Mouse (Mus musculus) liver, adult 2 months (tissue): ENCODE results near the gene Mgmt. TPM values are rescaled to one million over a fixed set of nuclear protein-coding genes. Genes with fewer than 3 reads are reported as not detected.

Experiments
- DNase-seq: peaks from one replicate; pipeline ENCODE4 v3.0.0-alpha.2; 2011; ENCODE audit warnings: low read depth, low spot score; ENCODE audit errors: extremely low read depth
- H3K27ac ChIP-seq: fragments of 200-500 bp; replicated peaks from 2 replicates; pipeline ENCODE4 v1.5.1; 2012; ENCODE audit warnings: low read depth, mild to moderate bottlenecking, control low read depth, inconsistent platforms, low read length; ENCODE audit not compliant: insufficient read depth
- H3K27me3 ChIP-seq: fragments of 200-500 bp; 2 replicates; pipeline ENCODE4 v1.6.1; 2012; ENCODE audit warnings: mild to moderate bottlenecking, moderate library complexity, low read length, inconsistent platforms; ENCODE audit not compliant: control insufficient read depth, insufficient read depth
- H3K36me3 ChIP-seq: fragments of 200-500 bp; 2 replicates; pipeline ENCODE4 v1.6.1; 2012; ENCODE audit warnings: low read length, inconsistent platforms; ENCODE audit not compliant: control insufficient read depth, insufficient read depth
- H3K4me1 ChIP-seq: fragments of 200-500 bp; 2 replicates; pipeline ENCODE4 v1.6.1; 2011; ENCODE audit warnings: low read length; ENCODE audit not compliant: control insufficient read depth, insufficient read depth
- H3K4me3 ChIP-seq: fragments of 200-500 bp; 2 replicates; pipeline ENCODE4 v1.5.1; 2011; ENCODE audit warnings: low read depth, mild to moderate bottlenecking, control low read depth, low read length, moderate library complexity; ENCODE audit not compliant: insufficient read depth
- H3K79me2 ChIP-seq: fragments of 200-500 bp; 2 replicates; pipeline ENCODE4 v1.6.1; 2012; ENCODE audit warnings: inconsistent platforms, mild to moderate bottlenecking, low read length, moderate library complexity; ENCODE audit not compliant: control insufficient read depth, insufficient read depth
- H3K9ac ChIP-seq: fragments of 200-500 bp; 2 replicates; pipeline ENCODE4 v1.6.1; 2012; ENCODE audit warnings: low read depth, mild to moderate bottlenecking, control low read depth, inconsistent platforms, low read length
- CTCF ChIP-seq: fragments of 200-500 bp; IDR thresholded peaks from 2 replicates; pipeline ENCODE4 v1.5.1; 2011; ENCODE audit warnings: low read depth, low read length, control low read depth
- POLR2A ChIP-seq: fragments of 200-500 bp; IDR thresholded peaks from 2 replicates; pipeline ENCODE4 v1.6.1; 2011; ENCODE audit warnings: low read length, control low read depth; ENCODE audit not compliant: insufficient read depth; ENCODE audit errors: extremely low read depth
- whole genome bisulfite sequencing: fragments of 180-500 bp; shearing (Covaris S2); methylation state at CpG from one replicate; pipeline ENCODE4 v1.1.7; 2018; 5-methylcytosine and 5-hydroxymethylcytosine counted together
- polyA plus RNA-seq: library from polyadenylated mRNA; depleted of rRNA; stranded (reverse); fragments of >200 nt; gene quantifications from 2 replicates; pipeline ENCODE4 v1.2.3, GENCODE M21; 2012
- total RNA-seq: library from RNA; depleted of rRNA; stranded (reverse); fragments of >200 nt; gene quantifications from 2 replicates; pipeline ENCODE4 v1.2.3, GENCODE M21; 2014

Gene Mgmt
- total and polyA plus RNA-seq, 2 experiments, result 10.9 to 12.8 TPM

GRCm38 (mm10) chr7:137069768-137070167 is 175.4 kb downstream of the Mgmt start:
- Histone ChIP-seq H3K4me1 (no peaks in the 10 kb centered on the region), H3K79me2 (no peaks in the 10 kb centered on the region), H3K9ac (no peak overlapping the region), H3K4me3 (no peak overlapping the region), H3K27me3 (no peaks in the 10 kb centered on the region), H3K36me3 (no peaks in the 10 kb centered on the region), H3K27ac (no peak overlapping the region)
- DNase-seq, result peak; percentile 65
- WGBS, result 86% methylated on average over 6 of the region's 6 CpGs
- no peak for TF ChIP-seq POLR2A
- no peak for TF ChIP-seq CTCF

- DNase-seq, result no peak
- H3K27ac ChIP-seq, result no peak overlapping the region
- H3K4me1 ChIP-seq, result no peaks in the 10 kb centered on the region
- TF ChIP-seq POLR2A, result no peak
- no peak for TF ChIP-seq CTCF
- no peaks in the 10 kb centered on the region for H3K27me3 ChIP-seq
- no peak overlapping the region for H3K4me3 ChIP-seq
- no peaks in the 10 kb centered on the region for H3K36me3 ChIP-seq
- no peak overlapping the region for H3K9ac ChIP-seq
- 93% methylated on average over 6 of the region's 6 CpGs for WGBS
- H3K79me2 ChIP-seq, result no peaks in the 10 kb centered on the region
These were observed 176.9 kb downstream of the Mgmt start for GRCm38 (mm10) chr7:137071346-137071745.

DNA sequence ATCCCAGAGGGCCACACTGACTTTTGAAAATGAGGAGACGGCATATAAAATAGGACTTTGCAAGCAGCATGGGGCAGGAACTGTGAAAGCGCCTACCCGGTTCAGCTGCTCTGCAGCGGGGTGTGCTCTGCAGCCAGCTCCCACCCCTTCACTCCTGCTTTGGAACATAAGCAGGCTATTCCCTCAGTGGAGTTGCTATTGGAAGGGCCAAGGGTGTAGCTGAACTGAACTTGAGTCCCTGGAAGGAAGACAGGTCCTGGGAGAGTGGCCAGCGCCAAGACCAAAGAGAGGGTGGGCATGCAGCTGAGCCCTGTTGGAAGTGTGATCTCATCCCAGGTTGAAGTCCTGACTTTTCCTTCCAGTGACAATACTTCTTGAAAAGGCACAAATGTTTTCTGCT is 179.5 kb downstream of the Mgmt start:
- Histone ChIP-seq H3K79me2 (no peaks in the 10 kb centered on the region), H3K36me3 (no peaks in the 10 kb centered on the region), H3K27me3 (no peaks in the 10 kb centered on the region), H3K9ac (no peak overlapping the region), H3K27ac (no peak overlapping the region), H3K4me1 (no peaks in the 10 kb centered on the region), H3K4me3 (no peak overlapping the region)
- DNase-seq, result no peak
- no peak for TF ChIP-seq CTCF
- no peak for TF ChIP-seq POLR2A
- 93% methylated on average over 5 of the region's 5 CpGs for WGBS

GRCm38 (mm10) chr7:137074324-137074723 is 179.9 kb downstream of the Mgmt start:
- H3K27me3 ChIP-seq, result no peaks in the 10 kb centered on the region
- H3K4me3 ChIP-seq, result no peak overlapping the region
- WGBS, result 95% methylated on average over 6 of the region's 6 CpGs
- TF ChIP-seq POLR2A (no peak), CTCF (no peak)
- no peaks in the 10 kb centered on the region for H3K4me1 ChIP-seq
- H3K36me3 ChIP-seq, result no peaks in the 10 kb centered on the region
- no peak overlapping the region for H3K27ac ChIP-seq
- DNase-seq, result no peak
- no peaks in the 10 kb centered on the region for H3K79me2 ChIP-seq
- H3K9ac ChIP-seq, result no peak overlapping the region

DNA sequence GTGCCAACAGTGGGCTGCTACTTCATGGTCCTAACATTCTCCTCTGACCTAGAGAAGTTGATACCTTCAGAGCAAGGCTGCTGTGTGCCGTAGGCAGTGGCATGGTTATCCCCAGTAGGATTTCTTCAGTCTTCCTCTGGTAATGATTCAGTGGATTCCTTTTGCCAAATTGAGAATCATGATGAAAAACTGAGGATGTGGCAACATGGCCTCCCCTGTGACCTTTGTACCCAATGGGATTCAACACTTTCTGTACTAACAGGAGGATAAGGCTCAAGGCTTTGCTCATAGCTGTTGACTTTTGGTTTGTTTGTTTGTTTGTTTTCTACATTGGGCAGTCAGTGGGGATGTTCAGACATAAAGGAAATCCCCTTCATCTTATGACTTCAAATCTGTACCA is 180.9 kb downstream of the Mgmt start:
- Histone ChIP-seq H3K4me3 (no peak overlapping the region), H3K27ac (no peak overlapping the region), H3K27me3 (no peaks in the 10 kb centered on the region), H3K79me2 (no peaks in the 10 kb centered on the region), H3K36me3 (no peaks in the 10 kb centered on the region), H3K4me1 (no peaks in the 10 kb centered on the region), H3K9ac (no peak overlapping the region)
- 81% methylated on average over 1 of the region's 1 CpGs for WGBS
- peak; percentile 66 for DNase-seq
- no peak for TF ChIP-seq POLR2A
- no peak for TF ChIP-seq CTCF

DNA sequence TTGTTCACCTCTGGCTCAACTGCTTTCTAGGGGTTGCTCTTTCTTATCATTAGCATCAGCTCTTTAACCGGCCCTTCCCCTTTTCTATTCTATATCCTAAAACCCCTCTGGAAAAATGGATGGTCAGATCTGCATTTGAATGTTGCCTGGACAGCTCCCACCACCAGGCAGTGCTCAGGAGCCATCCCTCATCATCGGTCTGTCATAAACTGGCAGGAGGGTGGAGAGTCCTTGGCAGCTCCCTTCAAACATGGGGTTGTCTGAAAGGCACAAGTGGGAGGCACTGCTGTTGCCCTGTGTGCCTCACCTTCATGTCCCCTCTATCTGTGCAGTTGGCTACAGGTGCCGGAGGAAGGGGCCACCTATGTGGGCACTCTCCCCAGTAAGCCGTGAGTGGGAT is 185.8 kb downstream of the Mgmt start:
- TF ChIP-seq CTCF (no peak), POLR2A (no peak)
- H3K27ac ChIP-seq, result no peak overlapping the region
- H3K4me3 ChIP-seq, result no peak overlapping the region
- 94% methylated on average over 4 of the region's 4 CpGs for WGBS
- H3K9ac ChIP-seq, result no peak overlapping the region
- no peaks in the 10 kb centered on the region for H3K27me3 ChIP-seq
- no peaks in the 10 kb centered on the region for H3K36me3 ChIP-seq
- no peaks in the 10 kb centered on the region for H3K79me2 ChIP-seq
- no peak for DNase-seq
- H3K4me1 ChIP-seq, result no peaks in the 10 kb centered on the region
